Mouse (Mus musculus) cerebellum, adult 18-20 months (tissue): ENCODE data around the gene Agbl1.
"Not testable (repeated sequence)": the region's sequence is repeated elsewhere in the genome, so short reads cannot be mapped to it uniquely, and the experiment has no call there.

Source experiments
- DNase-seq, 2 experiments: peaks; one replicate each; pipeline ENCODE4 v3.0.0; 2021

The Agbl1 gene

DNA sequence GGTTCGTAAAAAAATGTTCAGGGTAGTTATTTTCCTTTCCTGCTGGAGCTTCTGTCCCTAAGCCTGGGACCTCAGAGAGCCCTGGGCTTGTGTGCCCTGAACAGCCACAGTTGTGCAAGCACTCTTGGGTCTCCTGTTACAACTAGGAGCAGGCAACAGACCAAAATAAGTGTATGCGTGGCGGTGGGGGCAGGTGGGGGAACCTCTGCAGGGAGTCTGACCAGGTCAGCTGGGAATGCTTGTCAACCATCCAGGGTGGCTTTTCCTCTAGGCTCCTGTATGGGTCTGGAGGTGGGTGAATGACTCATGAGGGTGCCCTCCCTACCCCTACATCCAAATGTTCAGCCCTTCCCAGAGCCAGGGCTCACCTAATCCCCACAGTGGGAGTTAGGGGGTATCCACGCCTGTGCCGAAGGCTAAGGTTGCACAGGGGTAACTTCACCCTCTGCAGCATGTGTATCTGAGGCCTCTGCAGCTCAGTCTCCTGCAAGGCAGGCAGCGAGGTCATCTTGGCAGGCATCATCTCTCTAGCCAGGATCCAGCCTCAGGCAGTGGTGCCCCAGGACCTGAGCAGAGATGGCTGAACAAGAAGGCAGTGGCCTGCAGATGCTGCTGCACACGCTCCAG lies at the start of gene Agbl1:
Gene Agbl1, plus strand, starts transcription at position 577 of the 627 bp plus-strand sequence.
- DNase-seq = no peak

DNA sequence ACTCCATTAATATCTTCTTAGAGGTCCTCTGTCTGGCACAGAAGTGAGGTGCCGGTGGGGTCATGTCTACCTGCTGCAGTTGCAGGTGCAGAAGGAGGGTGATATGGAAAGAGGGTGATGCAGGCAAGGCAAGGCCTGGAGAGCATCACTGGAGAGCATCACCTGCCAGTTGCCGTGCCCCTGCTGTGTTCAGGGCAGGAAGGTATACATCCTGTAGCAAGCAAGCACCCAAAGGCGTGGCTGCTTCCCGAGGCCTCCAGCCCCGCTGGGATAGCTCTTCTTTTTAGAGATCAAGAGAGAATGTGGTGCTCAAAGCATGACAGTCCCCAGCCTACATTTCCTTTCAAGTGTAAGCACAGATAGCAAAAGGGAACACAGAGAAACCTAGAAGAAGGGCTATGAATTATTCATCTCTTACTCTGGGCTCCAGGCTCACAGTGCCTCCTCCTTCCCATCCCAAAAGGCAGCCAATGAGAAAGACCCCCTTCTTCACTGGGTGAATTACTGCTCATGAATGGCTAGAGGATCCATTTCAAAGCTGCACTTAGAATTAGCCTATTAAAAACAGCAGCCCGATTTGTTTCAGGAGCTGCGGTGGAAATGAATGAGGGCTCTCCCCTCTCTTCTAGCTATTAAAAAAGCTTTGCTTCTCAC lies 44.6 kb upstream of the Agbl1 start:
- no peak for DNase-seq

DNA sequence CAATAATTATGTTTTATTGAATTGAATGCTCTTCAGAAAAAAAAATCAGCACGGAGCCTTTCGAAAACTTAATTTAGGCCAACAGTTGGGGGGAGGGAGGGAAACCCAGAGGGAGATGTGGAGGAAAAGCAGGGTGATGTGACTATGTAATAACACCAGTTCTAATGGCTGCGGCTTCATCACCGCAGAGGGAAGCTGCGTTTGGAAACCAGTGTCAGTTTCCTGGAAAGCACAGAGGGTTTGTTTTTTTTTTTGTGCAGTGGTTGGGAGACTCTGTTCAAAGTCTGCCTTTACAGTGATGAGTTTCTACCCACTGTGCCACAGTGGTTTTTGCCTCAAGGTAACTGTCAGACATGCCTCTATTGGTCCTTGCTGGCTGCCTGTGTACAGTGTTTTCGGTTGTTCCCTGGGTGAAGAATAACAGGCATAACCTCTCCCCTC lies 44.0 kb upstream of the Agbl1 start:
- no peak for DNase-seq

DNA sequence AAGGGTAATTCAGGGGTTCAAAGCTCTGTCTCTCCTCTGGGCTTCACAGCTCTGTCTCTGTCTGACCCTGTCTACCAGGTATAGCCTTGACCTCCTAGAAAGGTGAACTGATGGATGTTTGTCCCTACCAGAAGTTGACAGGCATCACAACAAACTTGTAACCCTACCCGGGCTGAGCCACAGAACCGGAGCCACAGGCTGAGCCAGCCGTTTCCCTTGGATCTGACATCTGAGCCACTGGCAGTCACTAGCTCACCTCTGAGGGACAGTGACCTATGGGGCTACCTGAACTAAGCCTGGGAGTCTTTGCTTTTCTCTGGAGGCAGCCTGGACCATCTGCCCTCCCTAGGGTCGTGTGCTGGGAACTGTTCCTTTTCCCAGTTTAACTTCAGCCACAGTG lies 11.1 kb upstream of the Agbl1 start:
- no peak for DNase-seq

DNA sequence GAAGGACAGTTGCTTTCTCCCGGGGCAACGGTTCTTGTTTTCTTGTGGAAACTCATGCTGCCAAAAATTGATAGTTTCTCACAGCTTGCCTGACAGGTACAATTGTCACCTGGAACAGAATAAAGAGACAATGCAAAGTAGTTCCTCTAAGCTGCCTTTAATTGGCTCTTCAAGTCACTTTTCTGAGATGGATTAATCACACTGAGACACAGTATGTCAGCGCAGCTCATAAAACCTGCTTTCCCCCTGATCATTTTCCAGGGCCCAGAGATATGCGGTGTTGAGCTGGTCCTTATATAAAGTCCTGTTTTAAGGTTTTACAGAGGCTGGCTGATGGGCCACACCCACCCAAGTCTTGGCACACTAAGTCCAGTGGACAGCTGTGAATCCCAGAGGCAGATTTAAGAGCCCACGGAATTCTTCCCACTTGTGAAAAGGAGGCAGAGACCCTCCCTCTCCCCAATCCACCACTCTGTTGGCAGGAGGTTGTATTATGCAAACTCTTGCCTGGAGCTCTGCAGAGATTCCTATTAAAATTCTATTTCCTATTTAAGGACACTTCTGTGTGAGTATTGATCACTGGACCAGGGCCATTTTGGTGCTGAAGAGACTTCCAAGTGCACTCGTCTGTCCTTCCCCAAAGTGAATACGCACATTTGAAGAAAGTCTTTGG lies 9.8 kb upstream of the Agbl1 start:
- DNase-seq = no peak

DNA sequence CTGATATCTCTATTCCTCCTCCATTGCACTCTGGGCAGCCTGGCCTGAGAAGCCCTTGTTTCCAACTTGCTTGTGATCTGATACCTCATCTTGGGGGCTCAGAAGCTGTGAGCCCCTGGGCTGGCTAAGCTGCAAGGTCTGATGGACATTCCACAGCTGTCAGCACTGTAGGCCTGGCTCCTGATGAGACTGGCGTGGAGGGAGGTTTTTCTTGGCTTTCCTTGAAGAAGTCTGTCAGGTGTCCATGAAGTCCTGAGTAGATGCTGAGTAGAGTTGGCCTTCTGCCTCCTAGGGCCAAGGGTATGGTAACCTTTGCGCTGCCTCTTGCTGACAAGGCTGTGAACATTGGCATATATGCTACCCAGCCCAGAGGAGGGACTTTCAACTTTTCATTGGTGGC lies 7.0 kb upstream of the Agbl1 start:
- no peak for DNase-seq

DNA sequence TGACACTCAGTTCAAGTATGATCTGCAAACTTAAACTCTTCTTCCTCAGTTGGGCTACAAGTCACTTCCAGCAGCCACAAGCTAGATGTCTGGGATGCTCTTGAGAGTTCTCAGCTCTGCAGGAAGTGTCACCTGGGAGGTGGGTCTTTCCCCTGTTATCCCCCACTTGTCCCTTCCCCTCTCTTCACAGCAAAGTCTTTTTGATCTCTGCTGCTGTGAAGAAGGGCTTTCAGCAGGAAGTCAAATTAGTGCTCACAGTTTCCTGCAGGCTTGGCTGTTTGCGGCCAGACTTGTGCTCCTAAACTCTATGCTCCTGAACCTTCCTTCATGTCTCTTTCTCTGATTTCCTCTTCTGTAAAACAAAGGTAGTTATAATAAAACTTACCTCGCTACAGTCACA lies 806 bp upstream of the Agbl1 start:
- no peak for DNase-seq

DNA sequence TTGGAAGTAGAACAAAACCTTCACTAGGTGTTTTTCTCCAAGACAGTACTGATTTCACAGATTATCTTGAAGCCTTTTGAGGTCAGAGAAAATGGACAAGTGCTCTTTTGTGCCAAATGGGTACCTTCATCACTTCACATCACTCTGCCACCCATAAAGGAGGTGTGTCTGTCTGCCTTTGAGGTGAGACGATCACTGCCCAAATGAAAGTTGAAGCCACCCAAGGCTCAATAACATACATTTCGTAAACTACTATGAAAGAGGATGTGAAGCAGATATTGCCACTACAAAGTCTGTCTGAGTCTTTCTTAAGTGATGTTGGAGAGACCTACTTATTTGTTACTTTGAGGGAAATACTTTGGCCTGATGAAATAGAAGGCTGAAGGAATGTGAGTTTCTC lies 4.6 kb downstream of the Agbl1 start:
- DNase-seq = no peak

DNA sequence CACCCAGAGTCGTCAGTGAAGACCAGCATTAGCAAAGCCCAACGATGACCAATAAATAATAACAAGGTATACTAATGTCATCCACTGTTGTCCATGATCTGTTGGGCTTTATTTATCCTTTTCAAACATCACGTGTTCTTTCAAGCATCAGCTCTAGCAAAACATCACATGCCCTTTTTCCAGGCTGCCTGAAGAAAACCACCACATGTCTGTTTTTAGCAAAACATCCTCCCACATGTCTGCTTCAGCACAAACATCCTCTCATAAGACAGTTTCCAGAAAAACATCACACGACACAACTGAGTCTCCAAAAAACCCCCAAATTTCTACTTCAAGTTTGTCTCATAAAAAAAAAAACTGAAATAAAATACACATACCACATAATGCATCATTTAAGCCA lies 7.8 kb downstream of the Agbl1 start:
- DNase-seq = no peak

DNA sequence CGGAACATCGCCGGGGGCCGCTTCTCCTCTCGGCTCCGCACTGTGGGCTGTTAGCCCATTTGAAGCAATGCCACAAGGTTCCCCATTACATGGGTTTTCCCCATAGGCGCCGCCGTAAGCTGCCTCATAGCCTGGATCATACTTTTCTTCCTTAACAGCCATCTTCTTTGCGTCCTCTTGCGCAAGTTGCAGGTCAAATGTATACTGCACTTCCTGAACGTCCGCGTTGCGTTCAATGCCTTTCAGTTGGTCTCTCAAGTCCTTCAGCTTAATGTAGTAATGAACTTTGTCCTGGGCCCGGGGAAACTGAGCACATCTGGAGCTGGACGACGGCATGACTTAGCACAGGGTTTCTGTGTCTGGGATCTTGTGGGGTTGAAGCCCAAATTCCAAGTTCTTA lies 15.2 kb downstream of the Agbl1 start:
- not testable (repeated sequence) for DNase-seq

DNA sequence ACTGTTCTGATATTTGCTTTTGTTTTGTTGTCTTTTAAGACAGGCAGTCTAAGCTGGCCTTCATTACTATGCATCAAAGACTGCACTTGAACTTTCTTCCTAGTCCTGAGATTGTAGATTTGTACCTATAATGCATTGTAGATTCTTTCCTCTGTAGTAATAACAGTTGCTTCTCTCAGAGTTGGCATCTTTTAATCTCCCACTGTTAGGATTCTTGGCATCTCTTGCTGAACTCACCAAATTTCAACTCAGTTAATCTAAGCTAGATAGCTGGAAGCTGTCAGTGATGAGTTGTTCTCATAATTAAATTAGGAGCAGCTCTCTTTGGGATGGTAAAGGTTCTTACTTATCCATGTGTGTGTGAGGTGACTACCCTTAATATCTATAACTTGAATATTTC lies 45.4 kb downstream of the Agbl1 start:
- no peak for DNase-seq

DNA sequence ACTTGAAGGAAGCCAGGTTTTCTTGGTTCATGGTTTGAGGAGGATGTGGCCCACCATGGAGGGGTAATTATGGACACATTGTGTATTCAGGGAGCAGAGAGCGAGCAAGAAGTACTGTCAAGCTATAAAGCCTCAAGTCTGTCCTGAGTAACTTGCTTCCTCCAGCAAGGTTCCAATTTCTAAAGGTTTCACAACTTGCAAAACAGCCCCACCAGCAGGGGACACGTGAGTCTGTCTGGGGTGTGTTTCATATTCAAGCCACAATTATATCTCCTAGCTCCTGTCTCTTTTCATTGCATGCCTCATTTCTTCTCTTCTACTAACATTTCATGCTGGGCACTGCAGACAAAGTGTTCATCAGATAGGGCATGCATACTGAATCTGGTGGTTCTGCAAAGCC lies 53.1 kb downstream of the Agbl1 start:
- no peak for DNase-seq

DNA sequence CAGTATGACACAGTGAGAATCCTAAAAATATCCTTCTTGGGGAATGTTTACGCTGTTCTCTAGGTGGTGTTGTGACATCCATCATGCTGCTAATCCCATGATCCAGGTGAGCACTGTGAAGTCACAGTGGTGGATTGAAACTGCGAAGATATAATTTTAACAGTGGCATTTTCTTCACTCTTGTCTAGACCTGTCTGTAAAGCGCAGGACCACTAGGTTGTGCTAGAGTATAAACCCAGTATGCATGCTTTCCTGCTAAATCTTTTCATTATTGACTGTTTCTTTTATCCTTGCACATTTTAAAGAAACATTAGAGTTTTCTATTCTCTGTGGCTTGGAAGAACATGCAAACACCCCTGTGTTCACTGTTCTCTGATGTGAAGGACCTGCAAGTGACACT lies 57.8 kb downstream of the Agbl1 start:
- no peak for DNase-seq

DNA sequence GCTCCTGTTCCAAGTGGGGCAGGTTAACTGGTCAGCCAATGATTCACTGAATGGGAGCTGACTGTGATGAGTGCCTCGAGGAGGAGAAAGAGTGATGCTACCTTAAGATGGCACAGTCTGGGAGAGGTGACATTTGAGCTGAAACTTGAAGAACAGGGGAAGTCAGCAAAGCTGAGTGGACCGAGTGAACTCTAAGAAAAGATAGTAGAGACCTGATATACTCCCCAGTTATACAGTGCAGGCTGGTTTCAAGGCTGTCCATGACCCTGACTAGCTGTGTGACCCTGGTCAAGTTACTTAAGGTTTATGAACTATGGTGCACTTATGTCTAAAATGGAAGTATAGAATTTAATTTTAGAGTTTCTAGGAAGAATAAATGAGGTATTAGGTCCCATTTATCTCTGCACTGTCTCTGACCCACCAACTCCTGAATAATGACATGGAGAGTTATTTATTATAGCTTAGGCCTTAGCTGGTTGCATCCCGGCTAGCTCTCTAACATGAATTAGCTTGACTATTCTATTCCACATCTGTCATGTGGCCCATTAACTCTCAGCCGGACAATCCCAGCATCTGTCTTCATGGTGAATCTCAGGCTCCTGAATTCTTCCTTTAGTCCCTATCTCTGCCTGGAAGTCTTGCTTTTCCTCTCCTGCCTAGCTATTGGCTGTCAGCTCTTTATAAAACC lies 92.3 kb downstream of the Agbl1 start:
- DNase-seq = no peak

DNA sequence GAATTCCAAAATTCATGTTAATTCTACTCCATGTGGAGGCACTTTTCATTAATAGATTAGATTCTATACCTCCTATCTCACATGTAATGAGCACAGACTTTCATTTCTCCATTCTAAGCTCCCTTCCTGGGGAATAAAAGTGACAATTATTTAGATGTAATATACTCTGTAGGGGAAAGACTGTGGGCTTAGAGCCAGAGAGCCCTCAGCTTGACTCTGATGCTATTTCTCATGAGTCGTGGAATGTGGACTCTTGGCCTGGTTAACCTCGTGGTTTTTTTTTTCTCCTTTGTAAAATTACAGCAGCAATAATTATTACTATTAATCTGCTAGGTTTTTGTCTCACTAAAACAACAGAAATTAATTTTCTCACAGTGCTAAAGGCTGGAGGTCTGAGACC lies 96.4 kb downstream of the Agbl1 start:
- no peak for DNase-seq

DNA sequence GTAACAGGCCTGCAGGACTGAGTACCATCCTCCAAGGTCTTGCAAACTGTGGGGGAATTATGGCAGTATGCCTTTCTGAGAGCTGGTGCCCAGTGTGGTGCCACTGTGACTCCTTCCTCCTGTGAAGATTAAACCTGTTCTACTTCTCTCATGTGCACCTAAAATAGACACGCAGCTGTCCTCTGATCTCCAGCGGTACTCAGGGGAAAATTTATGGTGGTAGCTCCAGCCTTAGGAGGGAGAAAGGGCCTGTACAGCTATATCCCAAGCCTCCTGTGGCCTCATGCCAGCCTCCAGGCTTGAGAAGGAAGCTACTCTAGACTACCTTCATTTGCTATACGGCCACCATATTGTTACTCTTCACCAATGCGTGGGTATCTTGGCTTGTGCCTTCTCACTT lies 109.6 kb downstream of the Agbl1 start:
- DNase-seq = no peak

DNA sequence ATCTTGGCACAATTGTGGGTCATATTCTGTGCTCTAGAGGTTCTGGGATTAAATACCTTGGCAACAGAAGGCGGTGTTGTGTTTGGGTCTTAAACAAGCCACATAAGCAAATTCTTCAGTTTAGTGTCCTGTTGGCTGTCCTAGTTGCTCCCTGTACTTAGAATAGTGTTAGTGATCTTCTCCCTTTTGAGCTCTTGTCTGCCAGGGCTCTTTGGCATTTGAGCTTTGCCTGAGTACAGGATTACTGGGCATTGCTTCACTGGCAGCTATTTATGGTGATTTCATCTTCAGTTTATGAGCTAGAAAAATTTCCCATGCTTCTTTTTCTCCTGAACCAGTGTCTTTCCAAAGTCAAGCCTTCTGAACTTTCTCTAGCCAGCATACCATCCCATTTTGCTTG lies 111.9 kb downstream of the Agbl1 start:
- DNase-seq = no peak

DNA sequence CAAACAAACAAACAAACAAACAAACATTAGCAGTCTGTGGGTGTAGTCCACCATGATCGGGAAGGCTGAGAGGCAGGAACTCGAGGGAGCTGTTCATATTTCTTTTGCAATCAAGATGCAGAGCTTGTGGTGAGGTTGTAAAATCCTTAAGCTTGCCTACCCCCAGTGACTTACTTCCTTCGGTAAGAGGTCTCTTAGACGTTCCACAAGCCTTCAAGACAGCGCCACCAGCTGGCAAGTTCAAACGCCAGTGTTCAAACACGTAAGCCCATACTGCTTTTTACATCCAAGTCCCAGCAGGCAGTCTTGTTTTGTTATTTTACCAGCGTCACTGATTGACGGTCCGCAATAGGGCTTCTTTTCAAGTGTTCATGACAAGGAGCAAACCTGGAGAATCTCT lies 123.8 kb downstream of the Agbl1 start:
- no peak for DNase-seq

DNA sequence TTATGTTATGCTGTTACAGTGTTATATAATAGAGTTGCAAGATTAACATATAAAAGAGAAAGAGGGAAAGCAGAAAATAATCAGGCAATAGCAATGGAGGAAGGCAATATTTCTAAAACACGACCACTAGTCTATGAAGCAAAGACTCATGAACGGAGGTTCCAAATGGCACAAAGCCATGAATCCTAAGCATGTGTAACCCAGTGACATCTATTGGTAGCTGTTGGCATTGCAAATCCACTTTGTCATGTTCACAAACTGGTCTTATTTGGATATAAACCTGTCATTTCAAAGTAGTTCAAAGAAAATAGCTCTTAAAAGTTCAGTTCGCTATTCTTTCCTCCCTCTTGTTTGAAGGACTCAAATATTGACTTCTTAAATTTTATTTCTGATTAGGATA lies 124.8 kb downstream of the Agbl1 start:
- peak; percentile 5 to 7 for DNase-seq

DNA sequence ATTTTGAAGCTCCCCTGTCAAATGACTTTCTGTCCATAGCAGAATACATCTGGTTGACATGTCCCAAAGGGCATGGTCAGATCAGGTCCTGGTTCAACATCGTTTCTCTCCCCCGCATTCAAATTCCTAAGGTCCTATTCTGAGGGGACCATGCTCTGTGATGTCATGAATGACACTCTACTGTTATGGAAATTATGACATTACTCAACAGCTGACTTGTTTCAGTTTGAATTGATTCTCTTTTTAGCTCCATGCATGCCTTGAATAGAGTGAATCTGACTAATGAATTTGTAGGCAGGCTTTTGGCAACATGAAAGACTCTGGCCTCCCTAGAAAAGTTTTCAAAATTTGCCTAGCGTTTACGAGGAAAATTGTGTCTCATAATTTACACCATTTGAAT lies 141.6 kb downstream of the Agbl1 start:
- DNase-seq = no peak

DNA sequence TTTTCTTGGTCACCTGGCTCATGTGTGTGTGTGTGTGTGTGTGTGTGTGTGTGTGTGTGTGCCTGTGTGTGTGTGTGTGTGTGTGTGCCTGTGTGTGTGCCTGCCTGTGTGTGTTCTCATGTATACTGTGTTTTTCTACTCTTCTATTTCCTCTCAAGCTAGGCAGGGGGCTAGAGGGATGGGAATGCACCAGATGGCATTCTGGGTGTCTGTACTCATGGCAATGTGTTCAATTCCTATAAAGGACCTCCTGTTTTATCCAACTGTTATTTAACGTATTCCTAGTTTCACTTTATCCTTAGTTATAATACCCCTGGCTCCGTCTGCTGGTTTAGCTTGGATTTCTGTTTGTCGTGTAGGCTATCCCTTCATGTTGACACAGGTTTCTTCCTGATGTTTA lies 149.8 kb downstream of the Agbl1 start:
- no peak for DNase-seq

DNA sequence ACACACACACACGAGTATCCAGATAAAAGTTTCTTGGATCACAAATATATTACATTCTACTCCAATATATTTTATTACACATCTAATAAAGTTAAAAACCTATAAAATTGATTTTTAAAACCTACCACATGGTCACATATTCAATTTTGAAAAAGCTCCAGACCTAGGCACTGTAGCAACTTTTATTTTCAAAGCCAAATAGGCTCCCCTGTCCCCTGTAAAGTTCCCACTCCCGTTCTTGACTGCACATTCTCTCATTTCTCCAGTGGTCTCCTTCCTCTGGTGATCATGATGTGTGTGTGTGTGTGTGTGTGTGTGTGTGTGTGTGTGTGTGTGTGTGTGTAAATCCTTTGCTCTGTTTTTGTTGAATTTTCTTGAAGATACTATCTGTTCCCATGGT lies 152.3 kb downstream of the Agbl1 start:
- no peak for DNase-seq

DNA sequence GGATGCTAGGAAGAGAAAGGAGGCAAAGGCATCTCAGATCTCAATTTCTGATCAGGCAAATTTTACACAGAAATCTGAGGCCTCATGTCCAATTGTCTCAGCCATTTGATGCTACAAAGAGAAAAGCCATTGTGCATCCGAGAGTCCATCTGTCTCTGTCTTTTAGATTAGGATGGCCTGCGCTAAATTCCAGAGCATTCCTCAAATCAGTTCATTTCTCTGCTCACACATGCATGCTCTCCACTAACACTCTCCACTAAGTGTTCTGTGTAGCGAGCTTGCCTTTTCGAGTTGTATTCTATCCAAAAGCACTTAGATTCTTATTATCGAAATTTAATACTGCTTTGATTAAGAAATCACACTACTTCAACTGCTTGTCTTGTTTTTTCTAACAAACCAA lies 159.6 kb downstream of the Agbl1 start:
- no peak for DNase-seq
